Mouse (Mus musculus) cortical plate, adult 2 months (tissue): ENCODE results near the gene Tmub2.

Experiments used
- CTCF ChIP-seq: fragments of 200-500 bp; IDR thresholded peaks from 2 replicates; pipeline ENCODE4 v1.5.1; 2011; ENCODE audit warnings: mild to moderate bottlenecking, control low read depth, low read length; ENCODE audit not compliant: insufficient read depth; ENCODE audit errors: extremely low read depth
- POLR2A ChIP-seq: fragments of 200-500 bp; IDR thresholded peaks from 2 replicates; pipeline ENCODE4 v1.6.1; 2011; ENCODE audit warnings: mild to moderate bottlenecking, low read length, control low read depth; ENCODE audit not compliant: insufficient read depth; ENCODE audit errors: extremely low read depth

DNA sequence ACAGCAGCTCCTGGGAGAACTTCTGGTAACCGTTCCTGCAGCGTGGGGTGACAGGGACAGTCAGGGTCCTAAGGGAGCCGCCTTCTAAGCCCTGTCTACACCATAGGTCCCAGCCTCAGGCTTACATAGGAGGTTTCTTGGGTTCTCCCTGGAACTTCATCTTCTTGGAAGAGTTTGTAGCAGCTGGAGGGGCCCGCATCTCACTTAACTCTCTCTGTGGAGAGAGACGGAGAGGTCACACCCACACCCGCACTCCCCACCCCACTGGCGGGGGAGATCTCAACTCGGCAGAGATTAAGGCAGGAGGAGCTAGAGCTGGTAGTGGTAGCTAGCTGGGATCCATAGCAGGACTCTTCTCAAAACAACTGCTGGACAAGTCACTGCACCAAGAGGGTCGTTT lies 23.4 kb downstream of the Tmub2 start:
- TF ChIP-seq CTCF, result no peak
- no peak for TF ChIP-seq POLR2A
